Mouse (Mus musculus) intestine, embryonic 16.5 days (tissue): ENCODE measurements around the gene Slc16a8. TPM values are rescaled to one million over a fixed set of nuclear protein-coding genes. Genes with fewer than 3 reads are reported as not detected.

Experiments
- ATAC-seq: fragments of 200-750 bp; cut with Nextera tagmentation; 2 replicates; pipeline ENCODE4 v1.8.0; 2017; ENCODE audit warnings: moderate TSS enrichment, moderate library complexity
- H3K27ac ChIP-seq: fragments of 300-500 bp; sonication (generic); 2 replicates; pipeline ENCODE4 v1.5.1; 2014; ENCODE audit warnings: mild to moderate bottlenecking, low read length
- H3K27me3 ChIP-seq: fragments of 300-500 bp; sonication (generic); replicated peaks from 2 replicates; pipeline ENCODE4 v1.6.1; 2014; ENCODE audit warnings: low read length, control low read depth, mixed read lengths; ENCODE audit not compliant: control insufficient read depth, insufficient read depth
- H3K36me3 ChIP-seq: fragments of 300-500 bp; sonication (generic); 2 replicates; pipeline ENCODE4 v1.6.1; 2014; ENCODE audit warnings: low read length, control low read depth; ENCODE audit not compliant: control insufficient read depth, insufficient read depth
- H3K4me1 ChIP-seq: fragments of 300-500 bp; sonication (generic); 2 replicates; pipeline ENCODE4 v1.6.1; 2014; ENCODE audit warnings: low read length, control low read depth, mixed read lengths; ENCODE audit not compliant: control insufficient read depth, insufficient read depth
- H3K4me2 ChIP-seq: fragments of 300-500 bp; sonication (generic); 2 replicates; pipeline ENCODE4 v1.6.1; 2014; ENCODE audit warnings: low read depth, low read length, control low read depth
- H3K4me3 ChIP-seq: fragments of 300-500 bp; sonication (generic); 2 replicates; pipeline ENCODE4 v1.5.1; 2014; ENCODE audit warnings: mild to moderate bottlenecking, low read length
- H3K9ac ChIP-seq: fragments of 300-500 bp; sonication (generic); 2 replicates; pipeline ENCODE4 v1.6.1; 2014; ENCODE audit warnings: low read depth, low read length
- H3K9me3 ChIP-seq: fragments of 300-500 bp; sonication (generic); 2 replicates; pipeline ENCODE4 v1.6.1; 2016; ENCODE audit warnings: low read length, control low read depth; ENCODE audit not compliant: control insufficient read depth
- WGBS: fragments of 180-500 bp; shearing (Covaris S2); extraction: QIAGEN DNeasy Blood & Tissue Kit; methylation state at CpG from one replicate; pipeline ENCODE4 v1.1.7; 2014; 5-methylcytosine and 5-hydroxymethylcytosine counted together
- polyA plus RNA-seq: library from polyadenylated mRNA; unstranded; fragments of >200 nt; fragmentation: Nextera tagmentation; extraction: Ambion mirVana; gene quantifications from 2 replicates; pipeline ENCODE4 v1.2.1, GENCODE M21; 2015

Gene Slc16a8
- 0.07 TPM in 1 of 2 replicates, not detected in the other for polyA plus RNA-seq

- no peak for ATAC-seq
- H3K27ac ChIP-seq: no peak within 1 kb of the TSS
- no peak within 1 kb of the TSS for H3K9ac ChIP-seq
- no peak within 1 kb of the TSS for H3K4me3 ChIP-seq
- H3K27me3 ChIP-seq: peaks cover 20% of the 10 kb centered on the region
- no peaks in the 10 kb centered on the region for H3K9me3 ChIP-seq
- H3K36me3 ChIP-seq: no peaks in the 10 kb centered on the region
- H3K4me1 ChIP-seq: peaks cover 15% of the 10 kb centered on the region
- no peak within 1 kb of the TSS for H3K4me2 ChIP-seq
- 37% methylated on average over 3 of the region's 3 CpGs for WGBS
Observed at GRCm38 (mm10) chr15:79254661-79255060, at the start of gene Slc16a8. Slc16a8 (minus strand) TSS chr15:79254761.

GRCm38 (mm10) chr15:79303725-79304124 is 49.2 kb upstream of the Slc16a8 start:
- peaks cover 6% of the 10 kb centered on the region; the same call in 1 of the 2 replicates for H3K36me3 ChIP-seq
- no peak for ATAC-seq
- H3K27me3 ChIP-seq: no peaks in the 10 kb centered on the region
- H3K4me2 ChIP-seq: no peak overlapping the region
- no peaks in the 10 kb centered on the region for H3K9me3 ChIP-seq
- no peak overlapping the region for H3K27ac ChIP-seq
- WGBS: 81% methylated on average over 8 of the region's 8 CpGs
- H3K4me1 ChIP-seq: no peaks in the 10 kb centered on the region
- H3K4me3 ChIP-seq: no peak overlapping the region
- H3K9ac ChIP-seq: no peak overlapping the region

GRCm38 (mm10) chr15:79299563-79300155 is 45.1 kb upstream of the Slc16a8 start:
- no peak for ATAC-seq
- Histone ChIP-seq H3K36me3 (no peaks in the 10 kb centered on the region), H3K27ac (no peak overlapping the region), H3K9ac (no peak overlapping the region), H3K4me1 (no peaks in the 10 kb centered on the region), H3K4me2 (no peak overlapping the region), H3K9me3 (no peaks in the 10 kb centered on the region), H3K4me3 (no peak overlapping the region), H3K27me3 (no peaks in the 10 kb centered on the region)
- WGBS: 74% methylated on average over 2 of the region's 2 CpGs

- H3K9me3 ChIP-seq: no peaks in the 10 kb centered on the region
- no peak overlapping the region for H3K4me2 ChIP-seq
- WGBS: 82% methylated on average over 6 of the region's 6 CpGs
- no peak overlapping the region for H3K4me3 ChIP-seq
- no peak overlapping the region for H3K9ac ChIP-seq
- H3K27ac ChIP-seq: no peak overlapping the region
- ATAC-seq: no peak
- H3K4me1 ChIP-seq: no peaks in the 10 kb centered on the region
- H3K27me3 ChIP-seq: no peaks in the 10 kb centered on the region
- no peaks in the 10 kb centered on the region for H3K36me3 ChIP-seq
Observed at GRCm38 (mm10) chr15:79298553-79298952, 44.0 kb upstream of the Slc16a8 start.

GRCm38 (mm10) chr15:79292779-79293178 is 38.2 kb upstream of the Slc16a8 start:
- Histone ChIP-seq H3K9me3 (no peaks in the 10 kb centered on the region), H3K4me3 (no peak overlapping the region), H3K36me3 (no peaks in the 10 kb centered on the region), H3K9ac (no peak overlapping the region), H3K4me2 (no peak overlapping the region), H3K27me3 (no peaks in the 10 kb centered on the region), H3K27ac (no peak overlapping the region), H3K4me1 (peaks cover 2% of the 10 kb centered on the region; the same call in 1 of the 2 replicates)
- 81% methylated on average over 9 of the region's 9 CpGs for WGBS
- no peak for ATAC-seq

GRCm38 (mm10) chr15:79290340-79290739 is 35.8 kb upstream of the Slc16a8 start:
- Histone ChIP-seq H3K27ac (no peak overlapping the region), H3K4me1 (peaks cover 19% of the 10 kb centered on the region), H3K27me3 (no peaks in the 10 kb centered on the region), H3K9me3 (no peaks in the 10 kb centered on the region), H3K36me3 (no peaks in the 10 kb centered on the region), H3K9ac (no peak overlapping the region), H3K4me2 (no peak overlapping the region), H3K4me3 (no peak overlapping the region)
- ATAC-seq: no peak
- WGBS: 74% methylated on average over 3 of the region's 3 CpGs

GRCm38 (mm10) chr15:79289441-79289840 is 34.9 kb upstream of the Slc16a8 start:
- WGBS: 83% methylated on average over 12 of the region's 12 CpGs
- Histone ChIP-seq H3K36me3 (no peaks in the 10 kb centered on the region), H3K9ac (no peak overlapping the region), H3K4me3 (no peak overlapping the region), H3K4me1 (peaks cover 19% of the 10 kb centered on the region), H3K9me3 (no peaks in the 10 kb centered on the region), H3K27me3 (no peaks in the 10 kb centered on the region), H3K27ac (no peak overlapping the region), H3K4me2 (no peak overlapping the region)
- ATAC-seq: no peak

GRCm38 (mm10) chr15:79288387-79288786 is 33.8 kb upstream of the Slc16a8 start:
- Histone ChIP-seq H3K36me3 (no peaks in the 10 kb centered on the region), H3K27ac (no peak overlapping the region), H3K9me3 (no peaks in the 10 kb centered on the region), H3K4me2 (no peak overlapping the region), H3K27me3 (no peaks in the 10 kb centered on the region), H3K4me1 (peaks cover 19% of the 10 kb centered on the region), H3K4me3 (no peak overlapping the region), H3K9ac (no peak overlapping the region)
- ATAC-seq: no peak
- WGBS: 84% methylated on average over 3 of the region's 3 CpGs

GRCm38 (mm10) chr15:79287091-79287490 is 32.5 kb upstream of the Slc16a8 start:
- Histone ChIP-seq H3K27me3 (no peaks in the 10 kb centered on the region), H3K4me3 (peak overlapping the region; percentile 3; the same call in 1 of the 2 replicates), H3K27ac (peak overlapping the region; percentile 79), H3K4me2 (peak overlapping the region; percentile 33), H3K4me1 (peaks cover 23% of the 10 kb centered on the region), H3K36me3 (no peaks in the 10 kb centered on the region), H3K9me3 (no peaks in the 10 kb centered on the region), H3K9ac (peak overlapping the region; percentile 25; the same call in 1 of the 2 replicates)
- peak; percentile 14; the same call in 1 of the 2 replicates for ATAC-seq
- WGBS: 94% methylated on average over 7 of the region's 7 CpGs

- Histone ChIP-seq H3K27me3 (no peaks in the 10 kb centered on the region), H3K9me3 (no peaks in the 10 kb centered on the region), H3K36me3 (no peaks in the 10 kb centered on the region), H3K27ac (peak overlapping the region; percentile 79), H3K4me3 (peak overlapping the region; percentile 19; the same call in 1 of the 2 replicates), H3K4me2 (peak overlapping the region; percentile 56), H3K4me1 (peaks cover 29% of the 10 kb centered on the region), H3K9ac (peak overlapping the region; percentile 72)
- peak; percentile 16 for ATAC-seq
- 74% methylated on average over 7 of the region's 7 CpGs for WGBS
Observed at GRCm38 (mm10) chr15:79286141-79286540, 31.6 kb upstream of the Slc16a8 start.
